Mouse (Mus musculus): ENCODE results near the gene Fut2.

GRCm38 (mm10) chr7:45660746-45661478 lies 5.3 kb downstream of the Fut2 start:
- TF ChIP-seq CTCF (IDR thresholded peaks at IDR 0.05; ENCODE audit: extremely low read depth, insufficient read length, insufficient replicate concordance, low read depth, low read length) (no peak), POLR2A (IDR thresholded peaks at IDR 0.05; ENCODE audit: low read depth, low read length) (no peak)
